Mouse (Mus musculus) C2C12 (cell line): ENCODE data around the gene Lgals1. TPM values are rescaled to one million over a fixed set of nuclear protein-coding genes. Genes with fewer than 3 reads are reported as not detected.

Experiments
- H3K27me3 ChIP-seq: one replicate; pipeline ENCODE4 v1.6.1; 2011; ENCODE audit not compliant: control insufficient read depth, insufficient read depth, insufficient read length
- H3K36me3 ChIP-seq: one replicate; pipeline ENCODE4 v1.6.1; 2011; ENCODE audit not compliant: control insufficient read depth, insufficient read depth
- H3K4me3 ChIP-seq: one replicate; pipeline ENCODE4 v1.5.1; 2011; ENCODE audit warnings: mild to moderate bottlenecking, control low read depth; ENCODE audit not compliant: poor library complexity, insufficient read depth, severe bottlenecking
- H3K79me2 ChIP-seq: one replicate; pipeline ENCODE4 v1.6.1; 2011; ENCODE audit not compliant: control insufficient read depth, insufficient read depth
- H3K79me3 ChIP-seq: one replicate; pipeline ENCODE4 v1.6.1; 2011; ENCODE audit warnings: low read depth, control low read depth
- H3ac ChIP-seq: one replicate; pipeline ENCODE3; 2011; ENCODE audit warnings: low read depth; ENCODE audit not compliant: control insufficient read depth, insufficient read length
- CEBPB ChIP-seq: IDR thresholded peaks from one replicate; pipeline ENCODE4 v1.6.1; 2011; ENCODE audit warnings: low read depth, mild to moderate bottlenecking, control low read depth, moderate library complexity
- CTCF ChIP-seq: IDR thresholded peaks from one replicate; pipeline ENCODE4 v1.5.1; 2011; ENCODE audit not compliant: control insufficient read depth, insufficient read depth, insufficient read length
- FOSL1 ChIP-seq: IDR thresholded peaks from one replicate; pipeline ENCODE4 v1.8.0; 2011; ENCODE audit warnings: mild to moderate bottlenecking, low read length; ENCODE audit not compliant: poor library complexity, insufficient read depth, severe bottlenecking
- MAX ChIP-seq: IDR thresholded peaks from one replicate; pipeline ENCODE4 v1.6.1; 2011; ENCODE audit warnings: mild to moderate bottlenecking, control low read depth
- MYOD1 ChIP-seq: IDR thresholded peaks from one replicate; pipeline ENCODE4 v1.6.1; 2011; ENCODE audit warnings: low read depth; ENCODE audit not compliant: control insufficient read depth, insufficient read length
- MYOG ChIP-seq: IDR thresholded peaks from one replicate; pipeline ENCODE4 v1.6.1; 2011; ENCODE audit not compliant: control insufficient read depth, insufficient read length; ENCODE audit errors: extremely low read depth
- USF1 ChIP-seq: IDR thresholded peaks from one replicate; pipeline ENCODE4 v1.6.1; 2011; ENCODE audit warnings: low read depth, mild to moderate bottlenecking, control low read depth, moderate library complexity
- polyA plus RNA-seq: library from polyadenylated mRNA; unstranded; fragments of >200 nt; fragmentation: generic; extraction: Trizol; gene quantifications from one replicate; pipeline ENCODE4 v1.2.1, GENCODE M21; 2012; ENCODE audit warnings: missing spikeins

The Lgals1 gene
- polyA plus RNA-seq, 1 experiment, result 18,755 TPM

- no peak overlapping the region for H3K4me3 ChIP-seq
- TF ChIP-seq MAX (no peak), USF1 (no peak), CTCF (no peak), CEBPB (no peak), MYOG (no peak), MYOD1 (no peak), FOSL1 (no peak)
- peak overlapping the region; percentile 4 for H3ac ChIP-seq
- no peaks in the 10 kb centered on the region for H3K27me3 ChIP-seq
- H3K79me2 ChIP-seq, result peaks cover 21% of the 10 kb centered on the region
- H3K36me3 ChIP-seq, result peaks cover 22% of the 10 kb centered on the region
- H3K79me3 ChIP-seq, result peaks cover 16% of the 10 kb centered on the region
Measured at GRCm38 (mm10) chr15:78923585-78923984, 2.9 kb upstream of the Lgals1 start.

DNA sequence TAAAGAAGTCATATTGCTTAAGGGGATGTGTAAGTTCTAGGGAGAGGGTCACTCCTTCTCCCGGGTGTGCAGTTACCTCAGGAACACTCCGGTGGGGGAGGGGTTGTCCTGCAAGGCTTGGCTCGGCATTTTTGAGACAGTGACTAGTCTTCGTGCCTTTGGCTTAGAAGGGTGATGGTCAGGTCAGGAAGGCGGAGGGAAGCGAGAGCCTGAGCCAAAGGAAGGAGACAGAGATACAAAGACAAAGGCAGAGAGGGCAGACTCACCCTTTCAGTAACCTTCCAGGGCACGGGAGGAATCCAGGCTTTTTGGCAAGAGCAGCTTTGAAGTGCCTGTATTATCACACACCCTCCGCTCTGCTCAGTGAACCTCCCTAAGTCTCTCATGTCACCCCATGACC, 1.4 kb upstream of the Lgals1 start:
- H3K27me3 ChIP-seq, result no peaks in the 10 kb centered on the region
- peak overlapping the region; percentile 50 for H3ac ChIP-seq
- H3K79me2 ChIP-seq, result peaks cover 36% of the 10 kb centered on the region
- peak overlapping the region; percentile 99 for H3K4me3 ChIP-seq
- H3K36me3 ChIP-seq, result peaks cover 28% of the 10 kb centered on the region
- TF ChIP-seq CEBPB (no peak), MYOG (no peak), CTCF (no peak), FOSL1 (no peak), MAX (no peak), MYOD1 (no peak), USF1 (no peak)
- peaks cover 27% of the 10 kb centered on the region for H3K79me3 ChIP-seq

DNA sequence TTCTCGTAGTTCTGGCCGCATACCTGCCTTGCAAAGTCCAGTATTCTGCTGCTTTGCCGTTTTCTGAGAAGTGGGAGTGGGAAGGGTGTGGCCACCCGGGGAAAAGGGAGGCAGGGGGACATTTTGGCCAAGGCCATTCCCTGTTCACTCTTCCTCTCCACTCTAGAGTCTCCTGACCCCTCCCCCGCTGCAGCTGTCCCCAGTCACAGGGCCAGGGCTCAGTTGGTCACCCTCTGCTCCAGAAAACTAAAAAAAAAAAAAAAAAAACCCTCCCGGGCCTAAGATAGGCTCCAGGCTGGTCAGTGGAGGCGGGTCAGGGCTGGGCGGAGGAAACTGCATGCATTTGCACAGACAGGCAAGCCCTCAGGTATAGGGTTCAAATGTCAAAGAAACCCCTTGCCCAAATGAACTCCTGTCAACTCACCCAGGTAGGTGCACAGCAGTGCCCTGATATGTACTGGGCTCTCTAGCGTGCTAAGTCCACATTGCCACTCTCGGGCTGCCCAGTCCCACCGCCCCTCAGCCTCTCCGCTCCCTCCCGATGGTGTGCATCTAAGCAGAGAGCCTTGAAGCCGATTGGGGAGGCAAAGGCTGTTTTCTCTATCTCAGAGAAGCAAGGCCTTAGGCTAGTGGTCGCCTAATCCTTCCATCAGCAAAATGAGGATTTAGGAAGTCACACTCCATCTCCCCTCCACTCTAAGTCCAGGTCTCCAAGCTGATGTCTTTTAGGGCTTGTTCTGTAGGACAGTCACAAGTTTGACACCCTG, 679 bp downstream of the Lgals1 start:
- Histone ChIP-seq H3K4me3 (peak overlapping the region; percentile 99), H3K27me3 (no peaks in the 10 kb centered on the region), H3K79me2 (peaks cover 37% of the 10 kb centered on the region), H3K79me3 (peaks cover 27% of the 10 kb centered on the region), H3ac (peak overlapping the region; percentile 99), H3K36me3 (peaks cover 33% of the 10 kb centered on the region)
- TF ChIP-seq MYOG (no peak), MYOD1 (peak; percentile 18), MAX (peak; percentile 10)

DNA sequence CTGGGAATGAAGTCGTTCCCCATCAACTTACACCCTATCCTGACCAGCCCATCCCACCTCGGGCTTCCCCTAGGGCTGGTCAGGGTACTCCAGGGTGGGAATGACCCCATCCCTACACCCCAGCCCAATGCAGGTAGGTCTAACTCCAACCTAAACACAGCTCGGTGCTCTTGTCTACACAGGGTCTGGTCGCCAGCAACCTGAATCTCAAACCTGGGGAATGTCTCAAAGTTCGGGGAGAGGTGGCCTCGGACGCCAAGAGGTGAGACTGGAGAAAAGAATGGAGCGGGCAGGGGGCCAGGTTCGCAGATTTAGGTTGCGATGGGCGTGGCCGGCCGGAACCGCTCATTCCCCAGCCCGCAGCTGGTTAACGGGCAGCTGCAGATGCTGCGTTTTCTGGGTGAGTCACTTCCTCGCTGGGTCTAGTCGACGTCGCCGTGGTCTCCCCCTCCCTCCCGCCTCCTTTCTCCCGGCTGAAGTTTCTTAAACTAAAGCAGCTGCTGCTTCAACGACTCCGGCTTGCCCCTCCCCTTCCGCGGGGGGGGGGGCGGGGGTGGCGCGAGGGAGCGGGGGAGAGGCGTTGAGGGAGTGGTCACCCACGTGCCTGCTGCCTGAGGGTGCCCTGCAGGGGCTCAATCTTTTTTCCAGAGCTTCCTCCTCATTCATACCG, 1.4 kb downstream of the Lgals1 start:
- Histone ChIP-seq H3K36me3 (peaks cover 33% of the 10 kb centered on the region), H3K4me3 (peak overlapping the region; percentile 99), H3K79me2 (peaks cover 37% of the 10 kb centered on the region), H3ac (peak overlapping the region; percentile 99), H3K79me3 (peaks cover 27% of the 10 kb centered on the region), H3K27me3 (no peaks in the 10 kb centered on the region)
- TF ChIP-seq FOSL1 (peak; percentile 43), MAX (peak; percentile 85), MYOG (no peak), CEBPB (no peak), CTCF (no peak), MYOD1 (peak; percentile 89), USF1 (peak; percentile 62)

GRCm38 (mm10) chr15:78928539-78928938, 2.0 kb downstream of the Lgals1 start:
- H3K79me3 ChIP-seq, result peaks cover 27% of the 10 kb centered on the region
- TF ChIP-seq MYOD1 (peak; percentile 42), MAX (peak; percentile 5), FOSL1 (no peak), CTCF (no peak), USF1 (no peak), MYOG (no peak), CEBPB (no peak)
- no peaks in the 10 kb centered on the region for H3K27me3 ChIP-seq
- H3ac ChIP-seq, result peak overlapping the region; percentile 84
- H3K4me3 ChIP-seq, result peak overlapping the region; percentile 99
- H3K36me3 ChIP-seq, result peaks cover 33% of the 10 kb centered on the region
- H3K79me2 ChIP-seq, result peaks cover 37% of the 10 kb centered on the region

- TF ChIP-seq MYOG, result no peak
- H3K27me3 ChIP-seq, result no peaks in the 10 kb centered on the region
- H3K79me2 ChIP-seq, result peaks cover 41% of the 10 kb centered on the region
- peaks cover 33% of the 10 kb centered on the region for H3K36me3 ChIP-seq
- H3ac ChIP-seq, result peak overlapping the region; percentile 20
- peaks cover 30% of the 10 kb centered on the region for H3K79me3 ChIP-seq
- no peak overlapping the region for H3K4me3 ChIP-seq
Measured at GRCm38 (mm10) chr15:78930192-78930706, 3.7 kb downstream of the Lgals1 start.
